ENCODE assay signal across 7 mouse cellular contexts in the genomic region with DNA sequence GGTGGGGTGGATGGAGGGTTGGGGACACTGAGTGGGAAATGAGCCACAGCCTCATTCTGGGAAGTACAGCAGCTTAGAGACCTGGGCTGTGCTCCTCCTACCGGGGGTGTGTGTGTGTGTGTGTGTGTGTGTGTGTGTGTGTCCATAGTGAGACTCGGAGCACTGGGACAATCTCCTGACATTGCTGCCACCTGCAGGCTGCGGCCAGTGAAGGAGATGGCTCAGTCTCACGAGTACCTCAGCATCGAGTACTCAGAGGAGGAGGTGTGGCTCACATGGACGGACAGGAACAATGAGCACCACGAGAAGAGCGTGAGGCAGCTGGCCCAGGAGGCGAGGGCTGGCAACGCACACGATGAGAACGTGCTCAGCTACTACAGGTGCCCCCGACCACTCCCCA. TPM values are rescaled to one million over a fixed set of nuclear protein-coding genes. Genes with fewer than 3 reads are reported as not detected.
DNase-seq lines count a peak whose midpoint lies in the region; ATAC-seq and TF ChIP-seq lines count a peak whose summit lies in the region.

No protein-coding gene starts in this region.

- H3K36me3 ChIP-seq in liver, adult 2 months (ENCODE audit: control insufficient read depth, insufficient read depth, low read length), result no peaks in the 10 kb centered on the region
- 0 out of 2 replicates have a peak, but pooled peaks cover 5% of the 10 kb centered on the region for H3K36me3 ChIP-seq in liver, embryonic 12.5 days
- H3K36me3 ChIP-seq in hindbrain, embryonic 16.5 days (ENCODE audit: control insufficient read depth, insufficient read depth, low read length), result no peaks in the 10 kb centered on the region
- H3K36me3 ChIP-seq in stomach, postnatal 0 days (ENCODE audit: control insufficient read depth, insufficient read depth, low read length), result no peaks in the 10 kb centered on the region; the same call in 1 of the 2 replicates

- H3K9me3 ChIP-seq in liver, embryonic 12.5 days (replicated peaks), result no peaks in the 10 kb centered on the region
- no peaks in the 10 kb centered on the region for H3K9me3 ChIP-seq in hindbrain, embryonic 16.5 days (ENCODE audit: control insufficient read depth, low read length)
- no peaks in the 10 kb centered on the region for H3K9me3 ChIP-seq in stomach, postnatal 0 days (ENCODE audit: control insufficient read depth, low read length)

- TF ChIP-seq CTCF in liver, adult 2 months (IDR thresholded peaks at IDR 0.05; ENCODE audit: low read depth, low read length), result 0 out of 2 replicates have a peak, but pooled peaks have one; percentile 7
- peak; percentile 59 for TF ChIP-seq CTCF in lung, adult 2 months (IDR thresholded peaks at IDR 0.05; ENCODE audit: insufficient read depth, low read length)
- TF ChIP-seq CTCF in stomach, postnatal 0 days (IDR thresholded peaks at IDR 0.05; ENCODE audit: low read depth), result peak; percentile 70

- no peak overlapping the region for H3K9ac ChIP-seq in liver, adult 2 months (ENCODE audit: low read depth, low read length)
- no peak overlapping the region for H3K9ac ChIP-seq in liver, embryonic 12.5 days
- H3K9ac ChIP-seq in hindbrain, embryonic 16.5 days (ENCODE audit: low read depth, low read length), result peak overlapping the region; percentile 9; the same call in 1 of the 2 replicates
- no peak overlapping the region for H3K9ac ChIP-seq in stomach, postnatal 0 days (ENCODE audit: low read length)

- ATAC-seq in liver, embryonic 12.5 days, result no peak
- ATAC-seq in hindbrain, embryonic 16.5 days, result peak; percentile 58; the same call in 1 of the 2 replicates
- peak; percentile 24 for ATAC-seq in stomach, postnatal 0 days (ENCODE audit: low FRiP score, low TSS enrichment)

- no peak for TF ChIP-seq POLR2A in liver, adult 2 months (IDR thresholded peaks at IDR 0.05; ENCODE audit: extremely low read depth, insufficient read depth, low read length)
- no peak for TF ChIP-seq POLR2A in lung, adult 2 months (IDR thresholded peaks at IDR 0.05; ENCODE audit: borderline replicate concordance, extremely low read depth, low read depth, low read length)

- no peaks in the 10 kb centered on the region for H3K4me1 ChIP-seq in liver, adult 2 months (ENCODE audit: control insufficient read depth, insufficient read depth, low read length)
- H3K4me1 ChIP-seq in liver, embryonic 12.5 days, result no peaks in the 10 kb centered on the region
- no peaks in the 10 kb centered on the region for H3K4me1 ChIP-seq in hindbrain, embryonic 16.5 days (ENCODE audit: control insufficient read depth, insufficient read depth, low read depth, low read length)
- H3K4me1 ChIP-seq in lung, adult 2 months (ENCODE audit: control insufficient read depth, insufficient read depth, low read length), result no peaks in the 10 kb centered on the region
- H3K4me1 ChIP-seq in stomach, postnatal 0 days (replicated peaks; ENCODE audit: control insufficient read depth, insufficient read depth), result no peaks in the 10 kb centered on the region

- no peaks in the 10 kb centered on the region for H3K27me3 ChIP-seq in liver, adult 2 months (ENCODE audit: control insufficient read depth, insufficient read depth, low read length)
- peaks cover 4% of the 10 kb centered on the region; the same call in 1 of the 2 replicates for H3K27me3 ChIP-seq in liver, embryonic 12.5 days (replicated peaks)
- no peaks in the 10 kb centered on the region for H3K27me3 ChIP-seq in hindbrain, embryonic 16.5 days (replicated peaks; ENCODE audit: control insufficient read depth, insufficient read depth, low read length)
- no peaks in the 10 kb centered on the region for H3K27me3 ChIP-seq in stomach, postnatal 0 days (ENCODE audit: control insufficient read depth, insufficient read depth, low read length)

- TF ChIP-seq EP300 in stomach, postnatal 0 days (optimal IDR thresholded peaks at IDR 0.05), result no peak

- 59% methylated on average over 13 of the region's 13 CpGs for whole genome bisulfite sequencing in liver, adult 2 months
- 40% methylated on average over 13 of the region's 13 CpGs for WGBS in liver, embryonic 12.5 days (ENCODE audit: insufficient replicate concordance)
- WGBS in hindbrain, embryonic 16.5 days, result 27% methylated on average over 13 of the region's 13 CpGs
- 34% methylated on average over 13 of the region's 13 CpGs for WGBS in lung, adult 2 months
- 30% methylated on average over 13 of the region's 13 CpGs for WGBS in stomach, postnatal 0 days

- H3K4me2 ChIP-seq in liver, embryonic 12.5 days, result no peak overlapping the region
- no peak overlapping the region for H3K4me2 ChIP-seq in hindbrain, embryonic 16.5 days (ENCODE audit: low read length)
- no peak overlapping the region for H3K4me2 ChIP-seq in stomach, postnatal 0 days (replicated peaks; ENCODE audit: low read depth)

- no peaks in the 10 kb centered on the region for H3K79me2 ChIP-seq in liver, adult 2 months (ENCODE audit: control insufficient read depth, insufficient read depth, low read length)

- H3K4me3 ChIP-seq in liver, adult 2 months (ENCODE audit: insufficient read depth, low read depth, low read length), result no peak overlapping the region
- no peak overlapping the region for H3K4me3 ChIP-seq in liver, embryonic 12.5 days
- no peak overlapping the region for H3K4me3 ChIP-seq in hindbrain, embryonic 16.5 days (ENCODE audit: low read length)
- no peak overlapping the region for H3K4me3 ChIP-seq in lung, adult 2 months (replicated peaks; ENCODE audit: extremely low read depth, low read depth, low read length)
- no peak overlapping the region for H3K4me3 ChIP-seq in stomach, postnatal 0 days (ENCODE audit: low read depth, low read length)

- no peak for DNase-seq in liver, adult 2 months (ENCODE audit: extremely low read depth, low read depth, low spot score)
- DNase-seq in cerebellum, postnatal 10 days, result peak; percentile 80 to 82
- DNase-seq in lung, adult 2 months, result no peak
- peak; percentile 64 for DNase-seq in stomach, postnatal 0 days (ENCODE audit: low spot score)
- DNase-seq in thymus, postnatal 0 days (ENCODE audit: low spot score), result no peak

- no peak overlapping the region for H3K27ac ChIP-seq in liver, adult 2 months (replicated peaks; ENCODE audit: insufficient read depth, low read depth, low read length)
- no peak overlapping the region for H3K27ac ChIP-seq in liver, embryonic 12.5 days
- H3K27ac ChIP-seq in hindbrain, embryonic 16.5 days (ENCODE audit: low read depth, low read length), result no peak overlapping the region
- no peak overlapping the region for H3K27ac ChIP-seq in stomach, postnatal 0 days (replicated peaks)

RNA-seq across cellular contexts. Expression of a gene that starts 38.0 kb away (rescaled TPM):
- 115 and 135 TPM in 2 replicates for total RNA-seq in liver, adult 2 months (2014; rRNA removed)
- 78.9 and 101 TPM in 2 replicates for polyA plus RNA-seq in liver, adult 2 months (2012; rRNA removed)
- polyA plus RNA-seq in liver, embryonic 12.5 days (2016; fragmentation: Nextera tagmentation; extraction: Ambion mirVana), result 254 and 262 TPM in 2 replicates
- 343 and 396 TPM in 2 replicates for polyA plus RNA-seq in hindbrain, embryonic 16.5 days (2015; fragmentation: Nextera tagmentation; extraction: Ambion mirVana)
- 80.0 and 91.5 TPM in 2 replicates for polyA plus RNA-seq in lung, adult 2 months (2012; rRNA removed)
- polyA plus RNA-seq in stomach, postnatal 0 days (2015; fragmentation: Nextera tagmentation; extraction: Ambion mirVana), result 234 and 250 TPM in 2 replicates
- polyA plus RNA-seq in thymus, postnatal 0 days (2015; fragmentation: Nextera tagmentation; extraction: Ambion mirVana), result 266 and 304 TPM in 2 replicates

RNA-seq across cellular contexts. Expression of a gene that starts 38.6 kb away (rescaled TPM):
- 1.1 and 1.5 TPM in 2 replicates for total RNA-seq in liver, adult 2 months (2014; rRNA removed)
- polyA plus RNA-seq in liver, adult 2 months (2012; rRNA removed), result 0.76 and 1.0 TPM in 2 replicates
- 1.2 and 1.3 TPM in 2 replicates for polyA plus RNA-seq in liver, embryonic 12.5 days (2016; fragmentation: Nextera tagmentation; extraction: Ambion mirVana)
- 0.84 and 0.94 TPM in 2 replicates for polyA plus RNA-seq in hindbrain, embryonic 16.5 days (2015; fragmentation: Nextera tagmentation; extraction: Ambion mirVana)
- polyA plus RNA-seq in lung, adult 2 months (2012; rRNA removed), result 22.0 and 22.5 TPM in 2 replicates
- polyA plus RNA-seq in stomach, postnatal 0 days (2015; fragmentation: Nextera tagmentation; extraction: Ambion mirVana), result 5.9 and 6.6 TPM in 2 replicates
- polyA plus RNA-seq in thymus, postnatal 0 days (2015; fragmentation: Nextera tagmentation; extraction: Ambion mirVana), result 4.5 and 4.9 TPM in 2 replicates

Comparison
In these comparisons a context has a peak if more than half of its experiments do, and no peak if none do; other contexts are left out.
1. DNase-seq: peak in cerebellum, postnatal 10 days (2 of 2) and stomach, postnatal 0 days (single experiment); none in liver, adult 2 months (single experiment), lung, adult 2 months (single experiment) and thymus, postnatal 0 days (single experiment).
2. CTCF ChIP-seq: peak in every context shown above with its lines; median percentile 70 in stomach, postnatal 0 days; 59 in lung, adult 2 months; 7 in liver, adult 2 months.